Mouse (Mus musculus): Measurements from ENCODE around the gene Ankmy2. TPM values are rescaled to one million over a fixed set of nuclear protein-coding genes. Genes with fewer than 3 reads are reported as not detected.

The Ankmy2 gene
- polyA plus RNA-seq, 1 experiment, result not detected

- WGBS, result 75% methylated on average over 2 of the region's 2 CpGs
- TF ChIP-seq POLR2A (IDR thresholded peaks at IDR 0.05; ENCODE audit: insufficient read depth, low read depth, low read length) (no peak), CTCF (IDR thresholded peaks at IDR 0.05; ENCODE audit: insufficient read depth, low read depth, low read length) (no peak)
- Histone ChIP-seq H3K27ac (ENCODE audit: insufficient read depth, low read depth, low read length) (no peak overlapping the region), H3K4me1 (ENCODE audit: control insufficient read depth, insufficient read depth, low read length) (no peaks in the 10 kb centered on the region), H3K4me3 (ENCODE audit: insufficient read depth, low read depth, low read length) (no peak overlapping the region)
Observed at GRCm38 (mm10) chr12:36150265-36150664, 6.6 kb upstream of the Ankmy2 start.

GRCm38 (mm10) chr12:36150737-36151136 is 6.2 kb upstream of the Ankmy2 start:
- Histone ChIP-seq H3K4me3 (ENCODE audit: insufficient read depth, low read depth, low read length) (no peak overlapping the region), H3K4me1 (ENCODE audit: control insufficient read depth, insufficient read depth, low read length) (no peaks in the 10 kb centered on the region), H3K27ac (ENCODE audit: insufficient read depth, low read depth, low read length) (no peak overlapping the region)
- 69% methylated on average over 2 of the region's 2 CpGs for WGBS
- no peak for TF ChIP-seq POLR2A (IDR thresholded peaks at IDR 0.05; ENCODE audit: insufficient read depth, low read depth, low read length)
- TF ChIP-seq CTCF (IDR thresholded peaks at IDR 0.05; ENCODE audit: insufficient read depth, low read depth, low read length), result no peak

GRCm38 (mm10) chr12:36155141-36155641 is 1.7 kb upstream of the Ankmy2 start:
- 22% methylated on average over 8 of the region's 8 CpGs for WGBS
- Histone ChIP-seq H3K4me3 (ENCODE audit: insufficient read depth, low read depth, low read length) (peak overlapping the region; percentile 34), H3K4me1 (ENCODE audit: control insufficient read depth, insufficient read depth, low read length) (peaks cover 4% of the 10 kb centered on the region; the same call in 1 of the 2 replicates), H3K27ac (ENCODE audit: insufficient read depth, low read depth, low read length) (no peak overlapping the region)
- TF ChIP-seq POLR2A (IDR thresholded peaks at IDR 0.05; ENCODE audit: insufficient read depth, low read depth, low read length) (no peak), CTCF (IDR thresholded peaks at IDR 0.05; ENCODE audit: insufficient read depth, low read depth, low read length) (no peak)

- TF ChIP-seq POLR2A (IDR thresholded peaks at IDR 0.05; ENCODE audit: insufficient read depth, low read depth, low read length) (0 out of 2 replicates have a peak, but pooled peaks have one; percentile 46), CTCF (IDR thresholded peaks at IDR 0.05; ENCODE audit: insufficient read depth, low read depth, low read length) (0 out of 2 replicates have a peak, but pooled peaks have one; percentile 10)
Observed at GRCm38 (mm10) chr12:36156101-36156636, 745 bp upstream of the Ankmy2 start.

GRCm38 (mm10) chr12:36157304-36157637 is 357 bp downstream of the Ankmy2 start:
- under 1% methylated on average over 14 of the region's 14 CpGs for WGBS
- TF ChIP-seq CTCF (IDR thresholded peaks at IDR 0.05; ENCODE audit: insufficient read depth, low read depth, low read length), result no peak
- no peak for TF ChIP-seq POLR2A (IDR thresholded peaks at IDR 0.05; ENCODE audit: insufficient read depth, low read depth, low read length)
- peak overlapping the region; percentile 91 for H3K4me3 ChIP-seq (ENCODE audit: insufficient read depth, low read depth, low read length)
- peaks cover 4% of the 10 kb centered on the region; the same call in 1 of the 2 replicates for H3K4me1 ChIP-seq (ENCODE audit: control insufficient read depth, insufficient read depth, low read length)
- peak overlapping the region; percentile 35 for H3K27ac ChIP-seq (ENCODE audit: insufficient read depth, low read depth, low read length)

More at GRCm38 (mm10) chr12:36156101-36156636, 745 bp upstream of the Ankmy2 start:
- Histone ChIP-seq H3K27ac (ENCODE audit: insufficient read depth, low read depth, low read length) (no peak overlapping the region; the same call in 1 of the 2 replicates), H3K4me1 (ENCODE audit: control insufficient read depth, insufficient read depth, low read length) (peaks cover 4% of the 10 kb centered on the region; the same call in 1 of the 2 replicates), H3K4me3 (ENCODE audit: insufficient read depth, low read depth, low read length) (peak overlapping the region; percentile 91)
- under 1% methylated on average over 33 of the region's 33 CpGs for WGBS

GRCm38 (mm10) chr12:36157638-36158308 is 859 bp downstream of the Ankmy2 start, which contains the start of gene Bzw2:
Gene Bzw2 (minus strand): TSS chr12:36158080.
- Histone ChIP-seq H3K4me3 (ENCODE audit: insufficient read depth, low read depth, low read length) (peak within 1 kb of the TSS; percentile 91), H3K4me1 (ENCODE audit: control insufficient read depth, insufficient read depth, low read length) (peaks cover 4% of the 10 kb centered on the region; the same call in 1 of the 2 replicates)

GRCm38 (mm10) chr12:36164126-36164791 is 7.3 kb downstream of the Ankmy2 start:
- H3K4me3 ChIP-seq (ENCODE audit: insufficient read depth, low read depth, low read length), result no peak overlapping the region
- 89% methylated on average over 7 of the region's 7 CpGs for WGBS
- TF ChIP-seq POLR2A (IDR thresholded peaks at IDR 0.05; ENCODE audit: insufficient read depth, low read depth, low read length), result no peak
- no peak for TF ChIP-seq CTCF (IDR thresholded peaks at IDR 0.05; ENCODE audit: insufficient read depth, low read depth, low read length)

More at GRCm38 (mm10) chr12:36157638-36158308, 859 bp downstream of the Ankmy2 start, which contains the start of gene Bzw2:
- no peak for TF ChIP-seq CTCF (IDR thresholded peaks at IDR 0.05; ENCODE audit: insufficient read depth, low read depth, low read length)
- no peak for TF ChIP-seq POLR2A (IDR thresholded peaks at IDR 0.05; ENCODE audit: insufficient read depth, low read depth, low read length)
- 2% methylated on average over 26 of the region's 26 CpGs for WGBS
- peak within 1 kb of the TSS; percentile 35 for H3K27ac ChIP-seq (ENCODE audit: insufficient read depth, low read depth, low read length)

GRCm38 (mm10) chr12:36165299-36165698 is 8.4 kb downstream of the Ankmy2 start:
- no peak for TF ChIP-seq CTCF (IDR thresholded peaks at IDR 0.05; ENCODE audit: insufficient read depth, low read depth, low read length)
- TF ChIP-seq POLR2A (IDR thresholded peaks at IDR 0.05; ENCODE audit: insufficient read depth, low read depth, low read length), result no peak
- no peak overlapping the region for H3K27ac ChIP-seq (ENCODE audit: insufficient read depth, low read depth, low read length)

More at GRCm38 (mm10) chr12:36164126-36164791, 7.3 kb downstream of the Ankmy2 start:
- no peak overlapping the region for H3K27ac ChIP-seq (ENCODE audit: insufficient read depth, low read depth, low read length)
- H3K4me1 ChIP-seq (ENCODE audit: control insufficient read depth, insufficient read depth, low read length), result no peaks in the 10 kb centered on the region

More at GRCm38 (mm10) chr12:36165299-36165698, 8.4 kb downstream of the Ankmy2 start:
- Histone ChIP-seq H3K4me1 (ENCODE audit: control insufficient read depth, insufficient read depth, low read length) (no peaks in the 10 kb centered on the region), H3K4me3 (ENCODE audit: insufficient read depth, low read depth, low read length) (no peak overlapping the region)
- WGBS, result 95% methylated on average over 1 of the region's 1 CpGs

Data from olfactory bulb, adult 2 months (tissue).